ENCODE assay signal across 31 mouse cellular contexts in the genomic region with DNA sequence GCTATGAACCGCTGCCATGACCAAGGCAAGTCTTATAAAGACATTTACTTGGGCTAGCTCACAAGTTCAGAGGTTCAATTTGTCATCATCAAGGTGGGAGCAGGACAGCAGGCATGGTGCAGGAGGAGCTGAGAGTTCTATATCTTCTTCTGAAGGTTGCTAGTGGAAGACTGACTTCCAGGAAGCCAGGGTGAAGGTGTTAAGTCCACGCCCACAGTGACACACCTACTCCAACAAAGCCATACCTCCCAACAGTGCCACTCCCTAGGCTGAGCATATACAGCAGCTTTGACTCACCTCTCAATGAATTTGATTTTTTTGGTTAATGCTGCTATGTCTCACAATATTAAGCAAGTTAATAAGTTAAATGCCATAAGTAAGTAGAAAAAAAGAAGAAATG.
"Had no signal": no experiment of that assay in that cellular context is flagged by ENCODE, and none has a peak within 500 bp of the region (broad histone marks: within the 10 kb centered on the region; RNA-seq: fewer than 3 reads in every experiment).

No protein-coding gene starts in this region.

- H3K27me3 ChIP-seq: limb, embryonic 12.5 days; limb, embryonic 13.5 days; limb, embryonic 15.5 days; liver, embryonic 12.5 days; liver, embryonic 13.5 days; liver, embryonic 15.5 days; lung, embryonic 15.5 days; megakaryocyte, embryonic 14.5 days; midbrain, embryonic 12.5 days; midbrain, embryonic 13.5 days; midbrain, embryonic 15.5 days had no signal

- H3K9ac ChIP-seq: limb, embryonic 12.5 days; limb, embryonic 13.5 days; limb, embryonic 15.5 days; liver, embryonic 12.5 days; liver, embryonic 13.5 days; liver, embryonic 14.5 days; liver, embryonic 15.5 days; liver, postnatal 0 days; lung, embryonic 14.5 days; lung, embryonic 15.5 days; midbrain, embryonic 12.5 days; midbrain, embryonic 13.5 days; midbrain, embryonic 15.5 days had no signal

- H3K4me2 ChIP-seq: limb, embryonic 12.5 days; limb, embryonic 13.5 days; limb, embryonic 15.5 days; liver, embryonic 11.5 days; liver, embryonic 12.5 days; liver, embryonic 13.5 days; liver, embryonic 15.5 days; lung, embryonic 14.5 days; lung, embryonic 15.5 days; midbrain, embryonic 11.5 days; midbrain, embryonic 12.5 days; midbrain, embryonic 13.5 days; midbrain, embryonic 15.5 days had no signal

- H3K9me3 ChIP-seq: limb, embryonic 10.5 days; limb, embryonic 12.5 days; limb, embryonic 13.5 days; limb, embryonic 15.5 days; liver, embryonic 13.5 days; liver, embryonic 15.5 days; lung, embryonic 15.5 days; midbrain, embryonic 10.5 days; midbrain, embryonic 12.5 days; midbrain, embryonic 13.5 days; midbrain, embryonic 15.5 days had no signal

- H3K4me1 ChIP-seq: limb, embryonic 10.5 days; limb, embryonic 12.5 days; limb, embryonic 13.5 days; limb, embryonic 15.5 days; liver, embryonic 12.5 days; liver, embryonic 13.5 days; liver, embryonic 15.5 days; lung, embryonic 15.5 days; megakaryocyte, embryonic 14.5 days; midbrain, embryonic 10.5 days; midbrain, embryonic 12.5 days; midbrain, embryonic 13.5 days; midbrain, embryonic 15.5 days had no signal

- H3K4me3 ChIP-seq: limb, embryonic 10.5 days; limb, embryonic 12.5 days; limb, embryonic 13.5 days; limb, embryonic 15.5 days; liver, embryonic 12.5 days; liver, embryonic 13.5 days; liver, embryonic 15.5 days; lung, embryonic 15.5 days; megakaryocyte, embryonic 14.5 days; midbrain, embryonic 10.5 days; midbrain, embryonic 12.5 days; midbrain, embryonic 13.5 days; midbrain, embryonic 15.5 days; myocyte had no signal

- H3K36me3 ChIP-seq: limb, embryonic 10.5 days; limb, embryonic 12.5 days; limb, embryonic 13.5 days; limb, embryonic 15.5 days; liver, embryonic 12.5 days; liver, embryonic 13.5 days; liver, embryonic 15.5 days; lung, embryonic 15.5 days; midbrain, embryonic 10.5 days; midbrain, embryonic 12.5 days; midbrain, embryonic 13.5 days; midbrain, embryonic 15.5 days had no signal

- DNase-seq: left cerebral cortex, postnatal 4 days; liver; liver, embryonic 13.5 days; liver, postnatal 0 days; lung, adult 18-20 months; lung, adult 2 months; lung, embryonic 14.5 days; lung, postnatal 10 days; lung, postnatal 14 days; lung, postnatal 36 days; lung, postnatal 4 days; midbrain, embryonic 14.5 days had no signal

- H3K27ac ChIP-seq: limb, embryonic 10.5 days; limb, embryonic 12.5 days; limb, embryonic 13.5 days; limb, embryonic 15.5 days; liver, embryonic 12.5 days; liver, embryonic 13.5 days; liver, embryonic 14.5 days; liver, embryonic 15.5 days; lung, embryonic 15.5 days; macrophage; midbrain, embryonic 10.5 days; midbrain, embryonic 12.5 days; midbrain, embryonic 13.5 days; midbrain, embryonic 15.5 days had no signal

- ATAC-seq: liver, embryonic 12.5 days; liver, postnatal 0 days; lung, postnatal 0 days; midbrain, embryonic 13.5 days; midbrain, embryonic 15.5 days; midbrain, embryonic 16.5 days had no signal
